ENCODE assay signal across 12 mouse cellular contexts in the genomic region with DNA sequence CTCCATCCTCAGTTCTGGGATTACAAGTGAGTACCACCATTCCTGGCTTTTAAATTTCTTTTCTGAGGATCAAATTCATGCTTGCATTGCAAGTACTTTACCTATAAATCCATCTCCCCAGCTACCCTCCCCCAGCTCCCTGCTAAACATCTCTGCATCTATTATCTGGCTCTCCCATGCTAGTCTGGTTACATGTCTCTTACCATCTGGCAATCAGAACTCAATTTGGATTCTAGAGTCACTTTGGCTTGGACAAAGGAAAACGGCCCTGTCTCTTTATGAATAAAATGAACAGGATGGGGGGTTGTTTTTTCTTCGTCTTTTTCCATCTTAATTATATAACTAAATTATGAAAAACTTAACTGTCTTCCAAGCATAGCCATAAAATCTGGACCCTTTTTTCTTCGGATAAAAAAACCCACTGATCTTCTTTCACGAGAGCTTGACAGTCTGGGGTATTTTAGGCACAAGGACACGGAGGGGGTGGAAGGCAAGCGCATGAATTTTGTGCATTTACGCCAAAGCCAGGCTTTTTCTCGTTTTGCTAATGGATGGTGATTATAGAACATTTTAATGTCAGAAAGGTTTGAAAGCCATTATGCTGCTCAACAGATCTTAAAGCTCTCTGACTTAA.
A peak's percentile ranks its signal among the peaks of the same experiment; 100 is the strongest.
DNase-seq lines count a peak whose midpoint lies in the region; ATAC-seq and TF ChIP-seq lines count a peak whose summit lies in the region.
"Had no signal": no experiment of that assay in that cellular context is flagged by ENCODE, and none has a peak within 500 bp of the region (broad histone marks: within the 10 kb centered on the region; RNA-seq: fewer than 3 reads in every experiment).

No protein-coding gene starts in this region.

- peaks cover 16% of the 10 kb centered on the region; the same call in 1 of the 2 replicates for H3K4me1 ChIP-seq in forebrain, postnatal 0 days (ENCODE audit: insufficient read depth)
- H3K4me1 ChIP-seq in midbrain, embryonic 11.5 days (ENCODE audit: control insufficient read depth, insufficient read depth, low read length), result no peaks in the 10 kb centered on the region
- H3K4me1 ChIP-seq: kidney, embryonic 15.5 days had no signal

- no peaks in the 10 kb centered on the region for H3K9me3 ChIP-seq in forebrain, postnatal 0 days (ENCODE audit: low read length)
- H3K9me3 ChIP-seq in midbrain, embryonic 11.5 days (ENCODE audit: control insufficient read depth, low read length), result no peaks in the 10 kb centered on the region
- H3K9me3 ChIP-seq: kidney, embryonic 15.5 days; limb, embryonic 15.5 days had no signal

- peak overlapping the region; percentile 80 for H3K27ac ChIP-seq in forebrain, postnatal 0 days (ENCODE audit: low read depth, low read length)
- H3K27ac ChIP-seq in midbrain, embryonic 11.5 days (ENCODE audit: low read depth, low read length), result peak overlapping the region; percentile 1; the same call in 1 of the 2 replicates
- H3K27ac ChIP-seq: kidney, embryonic 15.5 days; limb, embryonic 15.5 days had no signal

- no peaks in the 10 kb centered on the region for H3K27me3 ChIP-seq in forebrain, postnatal 0 days (ENCODE audit: insufficient read depth, low read length)
- no peaks in the 10 kb centered on the region for H3K27me3 ChIP-seq in midbrain, embryonic 11.5 days (ENCODE audit: control insufficient read depth, insufficient read depth, low read length)
- H3K27me3 ChIP-seq: kidney, embryonic 15.5 days; limb, embryonic 15.5 days had no signal

- no peak for TF ChIP-seq CTCF in forebrain, postnatal 0 days (IDR thresholded peaks at IDR 0.05; ENCODE audit: low read depth)

- DNase-seq in retina, embryonic 14.5 days (ENCODE audit: low spot score), result peak; percentile 13
- no peak for DNase-seq in retina, postnatal 1 day
- DNase-seq in forebrain, postnatal 0 days, result peak; percentile 71
- DNase-seq in midbrain, embryonic 11.5 days (ENCODE audit: low spot score, missing footprints), result peak; percentile 75
- no peak for DNase-seq in ovary, postnatal 10 days (ENCODE audit: low spot score)
- DNase-seq in adrenal gland, adult 8-10 months, result no peak
- no peak for DNase-seq in embryo, embryonic 10 days (ENCODE audit: low spot score)
- DNase-seq: cerebellum, adult 9-10 months; heart, postnatal 10 days; thymus, adult 2 months had no signal

- WGBS in forebrain, postnatal 0 days, result 14% methylated on average over 8 of the region's 8 CpGs
- WGBS in midbrain, embryonic 11.5 days, result 82% methylated on average over 8 of the region's 8 CpGs

- no peak overlapping the region for H3K9ac ChIP-seq in forebrain, postnatal 0 days
- no peak overlapping the region for H3K9ac ChIP-seq in midbrain, embryonic 11.5 days (ENCODE audit: low read length)
- H3K9ac ChIP-seq: kidney, embryonic 15.5 days; limb, embryonic 15.5 days had no signal

- peak; percentile 72 for ATAC-seq in forebrain, postnatal 0 days
- no peak for ATAC-seq in midbrain, embryonic 11.5 days (ENCODE audit: low FRiP score)

- H3K36me3 ChIP-seq in forebrain, postnatal 0 days (ENCODE audit: insufficient read depth), result no peaks in the 10 kb centered on the region
- H3K36me3 ChIP-seq in midbrain, embryonic 11.5 days (ENCODE audit: control insufficient read depth, insufficient read depth, low read length), result no peaks in the 10 kb centered on the region
- H3K36me3 ChIP-seq: kidney, embryonic 15.5 days; limb, embryonic 15.5 days had no signal

- peak overlapping the region; percentile 4; the same call in 1 of the 2 replicates for H3K4me2 ChIP-seq in forebrain, postnatal 0 days (ENCODE audit: low read depth)
- H3K4me2 ChIP-seq in midbrain, embryonic 11.5 days, result no peak overlapping the region
- H3K4me2 ChIP-seq: kidney, embryonic 15.5 days; limb, embryonic 15.5 days had no signal

- no peak overlapping the region for H3K4me3 ChIP-seq in forebrain, postnatal 0 days (ENCODE audit: low read depth, low read length)
- H3K4me3 ChIP-seq in midbrain, embryonic 11.5 days (ENCODE audit: low read depth, low read length), result no peak overlapping the region
- H3K4me3 ChIP-seq: kidney, embryonic 15.5 days; limb, embryonic 15.5 days had no signal

Comparison
In these comparisons a context has a peak if more than half of its experiments do, and no peak if none do; other contexts are left out.
1. DNase-seq: peak in retina, embryonic 14.5 days (single experiment), forebrain, postnatal 0 days (single experiment) and midbrain, embryonic 11.5 days (single experiment); none in retina, postnatal 1 day (single experiment), ovary, postnatal 10 days (single experiment), adrenal gland, adult 8-10 months (single experiment) and embryo, embryonic 10 days (single experiment).